Mouse (Mus musculus): ENCODE measurements at regions not wholly inside any gene's neighbourhood (a gene's known extent, or its start where the extent isn't known, plus 50 kb on each side); places are given as distances from the start of the nearest gene placed in this dataset.

- intact Hi-C loops (cut with DNase I): loop anchor here (5.0 kb wide), 1 partner anchor 34 kb away; no protein-coding TSS in a partner anchor
- DNase-seq (ENCODE audit: low spot score): no peak
Measured at GRCm38 (mm10) chr3:104586342-104587175, 51.9 kb upstream of the Slc16a1 start.

- intact Hi-C loops (cut with DNase I): loop anchor here (5.0 kb wide), 1 partner anchor 33 kb away; no protein-coding TSS in a partner anchor
- DNase-seq (ENCODE audit: low spot score): no peak
Measured at GRCm38 (mm10) chr3:104585303-104585702, 53.2 kb upstream of the Slc16a1 start.

- no peak for DNase-seq (ENCODE audit: low spot score)
- intact Hi-C loops (cut with DNase I): no loop called here
Measured at GRCm38 (mm10) chr3:104583236-104583635, 55.2 kb upstream of the Slc16a1 start.

- intact Hi-C loops (cut with DNase I): no loop called here
- DNase-seq (ENCODE audit: low spot score): no peak
Measured at GRCm38 (mm10) chr3:104582521-104582920, 55.9 kb upstream of the Slc16a1 start.

GRCm38 (mm10) chr3:104579186-104579585 lies 59.3 kb upstream of the Slc16a1 start:
- no peak for DNase-seq (ENCODE audit: low spot score)
- intact Hi-C loops (cut with DNase I): no loop called here

GRCm38 (mm10) chr3:104578374-104578773 lies 60.1 kb upstream of the Slc16a1 start:
- intact Hi-C loops (cut with DNase I): no loop called here
- no peak for DNase-seq (ENCODE audit: low spot score)

- DNase-seq (ENCODE audit: low spot score): no peak
- intact Hi-C loops (cut with DNase I): no loop called here
Measured at GRCm38 (mm10) chr3:104577228-104577927, 61.1 kb upstream of the Slc16a1 start.

GRCm38 (mm10) chr3:104573277-104573940 lies 61.7 kb upstream of the Lrig2 start:
- DNase-seq (ENCODE audit: low spot score): no peak
- intact Hi-C loops (cut with DNase I): no loop called here

- intact Hi-C loops (cut with DNase I): no loop called here
- DNase-seq (ENCODE audit: low spot score): no peak
Measured at GRCm38 (mm10) chr3:104571935-104572631, 60.4 kb upstream of the Lrig2 start.

- intact Hi-C loops (cut with DNase I): no loop called here
- no peak for DNase-seq (ENCODE audit: low spot score)
Measured at GRCm38 (mm10) chr3:104565423-104566230, 53.9 kb upstream of the Lrig2 start.

GRCm38 (mm10) chr3:104564857-104565256 lies 53.1 kb upstream of the Lrig2 start:
- intact Hi-C loops (cut with DNase I): no loop called here
- DNase-seq (ENCODE audit: low spot score): no peak

- intact Hi-C loops (cut with DNase I): no loop called here
- DNase-seq (ENCODE audit: low spot score): no peak
Measured at GRCm38 (mm10) chr3:104561567-104561966, 49.8 kb upstream of the Lrig2 start.
